Mouse (Mus musculus) embryonic facial prominence, embryonic 14.5 days (tissue): ENCODE results near the gene Zfp354c. TPM values are rescaled to one million over a fixed set of nuclear protein-coding genes. Genes with fewer than 3 reads are reported as not detected.

Source experiments
- ATAC-seq: fragments of 200-750 bp; cut with Nextera tagmentation; 2 replicates; pipeline ENCODE4 v1.8.0; 2017; ENCODE audit warnings: low read depth, moderate number of reproducible peaks, moderate TSS enrichment
- DNase-seq: peaks from one replicate; pipeline ENCODE4 v3.0.0-alpha.2; 2015; ENCODE audit warnings: low spot score
- H3K27ac ChIP-seq: fragments of 300-500 bp; sonication (generic); replicated peaks from 2 replicates; pipeline ENCODE4 v1.5.1; 2014; ENCODE audit warnings: low read depth, mild to moderate bottlenecking, low read length, moderate library complexity
- H3K27me3 ChIP-seq: fragments of 300-500 bp; sonication (generic); replicated peaks from 2 replicates; pipeline ENCODE4 v1.6.1; 2014; ENCODE audit warnings: low read length; ENCODE audit not compliant: control insufficient read depth, insufficient read depth
- H3K36me3 ChIP-seq: fragments of 300-500 bp; sonication (generic); 2 replicates; pipeline ENCODE4 v1.6.1; 2014; ENCODE audit warnings: low read length, mixed read lengths; ENCODE audit not compliant: control insufficient read depth, insufficient read depth
- H3K4me1 ChIP-seq: fragments of 300-500 bp; sonication (generic); 2 replicates; pipeline ENCODE4 v1.6.1; 2014; ENCODE audit warnings: antibody characterized with exemption, low read length; ENCODE audit not compliant: control insufficient read depth, insufficient read depth
- H3K4me2 ChIP-seq: fragments of 300-500 bp; sonication (generic); 2 replicates; pipeline ENCODE4 v1.6.1; 2014; ENCODE audit warnings: low read depth, mild to moderate bottlenecking, low read length, moderate library complexity, mixed read lengths
- H3K4me3 ChIP-seq: fragments of 300-500 bp; sonication (generic); 2 replicates; pipeline ENCODE4 v1.5.1; 2014; ENCODE audit warnings: low read depth, mild to moderate bottlenecking, low read length
- H3K9ac ChIP-seq: fragments of 300-500 bp; sonication (generic); 2 replicates; pipeline ENCODE4 v1.6.1; 2014; ENCODE audit warnings: low read depth, mild to moderate bottlenecking, low read length, moderate library complexity, mixed read lengths
- H3K9me3 ChIP-seq: fragments of 300-500 bp; sonication (generic); 2 replicates; pipeline ENCODE4 v1.6.1; 2016; ENCODE audit warnings: low read length; ENCODE audit not compliant: control insufficient read depth
- WGBS: fragments of 180-500 bp; shearing (Covaris S2); extraction: QIAGEN DNeasy Blood & Tissue Kit; methylation state at CpG from one replicate; pipeline ENCODE4 v1.1.7; 2014; 5-methylcytosine and 5-hydroxymethylcytosine counted together
- polyA plus RNA-seq: library from polyadenylated mRNA; unstranded; fragments of >200 nt; fragmentation: Nextera tagmentation; extraction: Ambion mirVana; gene quantifications from 2 replicates; pipeline ENCODE4 v1.2.1, GENCODE M21; 2014

Zfp354c gene
- polyA plus RNA-seq, 1 experiment from 2014 or later = 45.9 TPM

GRCm38 (mm10) chr11:50767039-50767438 is 60.5 kb downstream of the Zfp354c start:
- ATAC-seq (no peak), DNase-seq (no peak)
- Histone ChIP-seq H3K4me1 (no peaks in the 10 kb centered on the region), H3K4me3 (no peak overlapping the region), H3K9me3 (0 out of 2 replicates have a peak, but pooled peaks cover 3% of the 10 kb centered on the region), H3K27me3 (no peaks in the 10 kb centered on the region), H3K36me3 (no peaks in the 10 kb centered on the region), H3K9ac (no peak overlapping the region), H3K4me2 (no peak overlapping the region), H3K27ac (no peak overlapping the region)
- 24% methylated on average over 4 of the region's 4 CpGs for WGBS

- H3K9me3 ChIP-seq = 0 out of 2 replicates have a peak, but pooled peaks cover 3% of the 10 kb centered on the region
- no peak overlapping the region for H3K4me2 ChIP-seq
- H3K27me3 ChIP-seq = no peaks in the 10 kb centered on the region
- no peak for ATAC-seq
- no peak overlapping the region for H3K27ac ChIP-seq
- H3K9ac ChIP-seq = no peak overlapping the region
- H3K36me3 ChIP-seq = no peaks in the 10 kb centered on the region
- H3K4me1 ChIP-seq = no peaks in the 10 kb centered on the region
- DNase-seq = no peak
- 90% methylated on average over 7 of the region's 7 CpGs for WGBS
- no peak overlapping the region for H3K4me3 ChIP-seq
Observed at GRCm38 (mm10) chr11:50766461-50766860, 61.1 kb downstream of the Zfp354c start.

Other genes starting within 250 kb of the Zfp354c start
- 24.6 and 25.7 TPM in 2 replicates for gene Adamts2, start 225.6 kb downstream of the Zfp354c start, polyA plus RNA-seq
- gene Zfp879, start 13.8 kb upstream of the Zfp354c start, polyA plus RNA-seq = 0.79 and 0.81 TPM in 2 replicates
- gene Grm6, start 23.0 kb upstream of the Zfp354c start, polyA plus RNA-seq = 0.05 and 0.13 TPM in 2 replicates
- 6.8 and 8.2 TPM in 2 replicates for gene Zfp454, start 59.9 kb upstream of the Zfp354c start, polyA plus RNA-seq
- 10.1 and 10.5 TPM in 2 replicates for gene Zfp2, start 88.4 kb upstream of the Zfp354c start, polyA plus RNA-seq
- gene Zfp354b, start 103.9 kb upstream of the Zfp354c start, polyA plus RNA-seq = 1.5 and 1.6 TPM in 2 replicates
- gene 4933414I15Rik, start 116.0 kb upstream of the Zfp354c start, polyA plus RNA-seq = not detected in 2 replicates
- not detected in 2 replicates for gene Prop1, start 126.0 kb upstream of the Zfp354c start, polyA plus RNA-seq
- gene Olfr1378, start 138.8 kb upstream of the Zfp354c start, polyA plus RNA-seq = not detected in 2 replicates
- 0.17 TPM in 1 of 2 replicates, not detected in the other for gene Olfr1377, start 154.2 kb upstream of the Zfp354c start, polyA plus RNA-seq
- not detected in 2 replicates for gene Olfr51, start 175.9 kb upstream of the Zfp354c start, polyA plus RNA-seq
- gene Olfr54, start 186.5 kb upstream of the Zfp354c start, polyA plus RNA-seq = 0.04 TPM in 1 of 2 replicates, not detected in the other
- not detected in 2 replicates for gene Olfr1375, start 220.4 kb upstream of the Zfp354c start, polyA plus RNA-seq
- 8.0 and 10.4 TPM in 2 replicates for gene Zfp354a, start 231.5 kb upstream of the Zfp354c start, polyA plus RNA-seq